Mouse (Mus musculus): ENCODE results near the gene Nagpa. TPM values are rescaled to one million over a fixed set of nuclear protein-coding genes. Genes with fewer than 3 reads are reported as not detected.

Gene Nagpa
- polyA plus RNA-seq, 1 experiment from 2014 or later = 21.9 TPM

DNA sequence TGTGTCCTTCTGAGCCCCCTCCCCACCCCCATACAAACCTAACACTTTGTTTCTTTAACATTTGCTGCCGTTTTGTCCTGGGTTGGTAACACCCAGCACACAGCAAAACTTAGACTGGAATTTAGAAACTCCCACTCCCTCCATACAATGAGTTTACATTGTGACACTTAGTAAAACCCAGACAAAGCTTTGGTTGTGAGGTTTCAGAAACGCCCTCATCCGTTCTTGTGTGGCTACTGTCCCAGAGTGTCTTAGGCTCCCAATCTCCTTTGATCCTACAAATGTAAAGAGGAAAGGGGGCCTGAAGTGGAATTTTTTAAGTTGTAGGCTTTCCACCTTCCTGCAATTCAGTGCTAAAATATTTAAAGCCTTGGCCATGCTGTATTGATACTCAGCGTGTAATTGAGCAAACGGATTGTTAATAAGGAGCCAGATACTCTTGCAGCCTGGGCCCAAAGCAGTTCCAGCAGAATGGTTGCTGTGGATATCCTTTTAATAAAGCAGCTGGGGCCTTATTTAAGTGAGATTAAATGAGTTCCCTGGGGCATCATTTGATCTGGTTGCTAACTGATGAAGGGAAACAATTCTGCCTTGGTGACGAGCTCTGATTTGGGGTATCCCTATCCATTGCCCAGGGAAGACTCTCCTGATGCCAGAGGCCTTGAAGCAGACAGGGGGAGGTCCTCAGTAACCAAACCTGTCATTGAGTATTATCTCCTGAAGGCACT, 50.3 kb downstream of the Nagpa start:
- H3K9ac ChIP-seq = no peak overlapping the region
- WGBS = 44% methylated on average over 6 of the region's 6 CpGs
- no peak overlapping the region for H3K4me3 ChIP-seq
- no peak overlapping the region for H3K4me2 ChIP-seq
- no peak for ATAC-seq (ENCODE audit: insufficient number of reproducible peaks, low FRiP score, low TSS enrichment, low read depth)
- no peak overlapping the region for H3K27ac ChIP-seq
- no peaks in the 10 kb centered on the region for H3K9me3 ChIP-seq
- H3K36me3 ChIP-seq = no peaks in the 10 kb centered on the region
- peaks cover 10% of the 10 kb centered on the region for H3K27me3 ChIP-seq
- H3K4me1 ChIP-seq = no peaks in the 10 kb centered on the region

DNA sequence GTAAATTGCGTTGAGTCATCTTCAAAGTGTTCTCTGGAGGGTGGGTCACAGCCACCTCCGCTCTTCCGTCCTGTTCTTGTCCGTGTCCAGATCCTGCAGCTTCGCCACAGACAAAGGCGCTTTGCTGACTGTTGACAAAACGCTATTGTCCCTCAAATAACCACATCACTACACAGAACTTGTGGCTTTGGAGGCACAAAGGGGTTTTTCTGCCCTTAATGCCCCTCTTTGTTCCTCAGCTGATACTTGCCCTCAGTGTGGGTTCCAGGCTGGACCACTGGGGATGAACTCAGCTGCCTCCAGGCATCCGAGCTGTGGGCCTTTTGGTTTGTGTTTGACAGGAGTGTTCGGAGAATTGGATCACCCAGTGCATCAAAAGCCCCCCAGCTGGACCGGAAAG, 53.3 kb downstream of the Nagpa start:
- Histone ChIP-seq H3K9me3 (no peaks in the 10 kb centered on the region), H3K4me1 (peaks cover 13% of the 10 kb centered on the region), H3K27me3 (peaks cover 34% of the 10 kb centered on the region), H3K27ac (no peak overlapping the region), H3K36me3 (no peaks in the 10 kb centered on the region), H3K4me2 (no peak overlapping the region), H3K4me3 (no peak overlapping the region), H3K9ac (no peak overlapping the region)
- ATAC-seq (ENCODE audit: insufficient number of reproducible peaks, low FRiP score, low TSS enrichment, low read depth) = no peak
- WGBS = 80% methylated on average over 10 of the region's 10 CpGs

- Histone ChIP-seq H3K27ac (no peak within 1 kb of the TSS), H3K4me3 (peak within 1 kb of the TSS; percentile 34), H3K4me2 (peak within 1 kb of the TSS; percentile 52), H3K27me3 (peaks cover 34% of the 10 kb centered on the region), H3K4me1 (peaks cover 13% of the 10 kb centered on the region), H3K9ac (0 out of 2 replicates have a peak within 1 kb of the TSS, but pooled peaks have one; percentile 15), H3K9me3 (no peaks in the 10 kb centered on the region), H3K36me3 (no peaks in the 10 kb centered on the region)
- 16% methylated on average over 13 of the region's 13 CpGs for WGBS
- no peak for ATAC-seq (ENCODE audit: insufficient number of reproducible peaks, low FRiP score, low TSS enrichment, low read depth)
Observed at GRCm38 (mm10) chr16:5147037-5147385, 56.8 kb downstream of the Nagpa start, which contains the start of gene Sec14l5. Sec14l5 (plus strand) TSS chr16:5147109.

GRCm38 (mm10) chr16:5146367-5147036, 57.3 kb downstream of the Nagpa start:
- H3K36me3 ChIP-seq = no peaks in the 10 kb centered on the region
- peak overlapping the region; percentile 52 for H3K4me2 ChIP-seq
- peak; percentile 76 for ATAC-seq (ENCODE audit: insufficient number of reproducible peaks, low FRiP score, low TSS enrichment, low read depth)
- peaks cover 34% of the 10 kb centered on the region for H3K27me3 ChIP-seq
- H3K9ac ChIP-seq = 0 out of 2 replicates have a peak overlapping the region, but pooled peaks have one; percentile 15
- H3K4me1 ChIP-seq = peaks cover 13% of the 10 kb centered on the region
- 2% methylated on average over 26 of the region's 26 CpGs for WGBS
- no peaks in the 10 kb centered on the region for H3K9me3 ChIP-seq
- H3K4me3 ChIP-seq = peak overlapping the region; percentile 34
- no peak overlapping the region for H3K27ac ChIP-seq

DNA sequence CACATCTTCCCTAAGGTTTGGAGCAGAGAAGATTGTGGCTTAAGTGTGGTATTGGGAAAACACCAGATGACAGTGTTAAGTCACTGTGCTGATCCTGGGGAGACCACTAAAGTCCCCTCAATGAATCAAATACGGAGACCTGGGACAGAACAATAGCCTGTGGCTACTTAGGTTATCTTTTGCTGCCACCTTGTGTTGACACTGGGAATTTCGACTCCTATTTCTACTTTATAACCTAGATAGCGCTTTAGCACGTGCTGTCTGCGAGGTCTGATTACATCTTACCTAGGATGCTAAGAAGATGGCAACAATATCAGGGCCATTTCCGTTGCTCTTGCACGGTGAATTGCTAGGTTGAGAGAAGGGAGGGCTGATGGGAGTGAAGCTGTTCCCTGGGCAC, 58.2 kb downstream of the Nagpa start:
- Histone ChIP-seq H3K9me3 (no peaks in the 10 kb centered on the region), H3K36me3 (no peaks in the 10 kb centered on the region), H3K4me2 (no peak overlapping the region), H3K4me1 (peaks cover 13% of the 10 kb centered on the region), H3K9ac (no peak overlapping the region), H3K27me3 (peaks cover 34% of the 10 kb centered on the region), H3K27ac (no peak overlapping the region), H3K4me3 (no peak overlapping the region)
- WGBS = under 1% methylated on average over 7 of the region's 7 CpGs
- no peak for ATAC-seq (ENCODE audit: insufficient number of reproducible peaks, low FRiP score, low TSS enrichment, low read depth)

Small RNA genes lying within 50 kb of the gene (microRNA-seq; reads per million reads assigned to microRNA genes)
- gene Gm23689 (not detected), gene Gm26095 (not detected), gene Mir6364 (not detected)

Other genes starting within 250 kb of the Nagpa start
- gene Anks3, start 239.8 kb downstream of the Nagpa start, polyA plus RNA-seq (2015; fragmentation: Nextera tagmentation; extraction: Ambion mirVana) = 63.2 and 67.3 TPM in 2 replicates
- gene Sept12, start 206.2 kb downstream of the Nagpa start, polyA plus RNA-seq (2015; fragmentation: Nextera tagmentation; extraction: Ambion mirVana) = not detected in 2 replicates
- gene Smim22, start 196.7 kb downstream of the Nagpa start, polyA plus RNA-seq (2015; fragmentation: Nextera tagmentation; extraction: Ambion mirVana) = 5.3 and 5.8 TPM in 2 replicates
- 45.0 and 51.9 TPM in 2 replicates for gene Rogdi, start 190.5 kb downstream of the Nagpa start, polyA plus RNA-seq (2015; fragmentation: Nextera tagmentation; extraction: Ambion mirVana)
- 127 and 132 TPM in 2 replicates for gene Glyr1, start 154.1 kb downstream of the Nagpa start, polyA plus RNA-seq (2015; fragmentation: Nextera tagmentation; extraction: Ambion mirVana)
- gene Ubn1, start 154.0 kb downstream of the Nagpa start, polyA plus RNA-seq (2015; fragmentation: Nextera tagmentation; extraction: Ambion mirVana) = 16.9 and 19.6 TPM in 2 replicates
- gene Ppl, start 71.6 kb downstream of the Nagpa start, polyA plus RNA-seq (2015; fragmentation: Nextera tagmentation; extraction: Ambion mirVana) = 72.6 and 79.3 TPM in 2 replicates
- 0.09 and 0.29 TPM in 2 replicates for gene Sec14l5, start 56.9 kb downstream of the Nagpa start, polyA plus RNA-seq (2015; fragmentation: Nextera tagmentation; extraction: Ambion mirVana)
- gene AU021092, start 18.3 kb upstream of the Nagpa start, polyA plus RNA-seq (2015; fragmentation: Nextera tagmentation; extraction: Ambion mirVana) = 3.6 and 3.8 TPM in 2 replicates
- 34.4 and 39.3 TPM in 2 replicates for gene Alg1, start 29.6 kb upstream of the Nagpa start, polyA plus RNA-seq (2015; fragmentation: Nextera tagmentation; extraction: Ambion mirVana)
- 25.1 and 29.2 TPM in 2 replicates for gene Eef2kmt, start 52.0 kb upstream of the Nagpa start, polyA plus RNA-seq (2015; fragmentation: Nextera tagmentation; extraction: Ambion mirVana)

Data from limb, embryonic 15.5 days (tissue).